Mouse (Mus musculus): Measurements from ENCODE around the gene Tfrc. TPM values are rescaled to one million over a fixed set of nuclear protein-coding genes. Genes with fewer than 3 reads are reported as not detected.
A peak's percentile ranks its signal among the peaks of the same experiment; 100 is the strongest.

Gene Tfrc
- polyA plus RNA-seq, 1 experiment from 2014 or later, result 35.6 TPM

GRCm38 (mm10) chr16:32595142-32595855 lies 13.4 kb upstream of the Tfrc start:
- no peak for ATAC-seq (replicated peaks)
- peaks cover 4% of the 10 kb centered on the region for H3K4me1 ChIP-seq

GRCm38 (mm10) chr16:32597909-32598381 lies 10.8 kb upstream of the Tfrc start:
- WGBS, result 27% methylated on average over 4 of the region's 4 CpGs
- H3K9me3 ChIP-seq, result no peaks in the 10 kb centered on the region
- H3K9ac ChIP-seq, result no peak overlapping the region
- H3K27ac ChIP-seq, result no peak overlapping the region
- no peaks in the 10 kb centered on the region for H3K36me3 ChIP-seq (replicated peaks)
- no peak overlapping the region for H3K4me2 ChIP-seq
- H3K4me1 ChIP-seq, result peaks cover 4% of the 10 kb centered on the region
- H3K27me3 ChIP-seq (replicated peaks), result no peaks in the 10 kb centered on the region
- no peak overlapping the region for H3K4me3 ChIP-seq
- no peak for ATAC-seq (replicated peaks)

More at GRCm38 (mm10) chr16:32595142-32595855, 13.4 kb upstream of the Tfrc start:
- Histone ChIP-seq H3K4me3 (no peak overlapping the region), H3K9ac (no peak overlapping the region), H3K36me3 (replicated peaks) (no peaks in the 10 kb centered on the region), H3K27ac (no peak overlapping the region), H3K27me3 (replicated peaks) (no peaks in the 10 kb centered on the region), H3K4me2 (no peak overlapping the region), H3K9me3 (no peaks in the 10 kb centered on the region)
- 86% methylated on average over 10 of the region's 10 CpGs for WGBS

- Histone ChIP-seq H3K27me3 (replicated peaks) (no peaks in the 10 kb centered on the region), H3K36me3 (replicated peaks) (no peaks in the 10 kb centered on the region), H3K27ac (no peak overlapping the region), H3K4me1 (peaks cover 4% of the 10 kb centered on the region), H3K9me3 (no peaks in the 10 kb centered on the region), H3K4me2 (no peak overlapping the region), H3K9ac (no peak overlapping the region), H3K4me3 (no peak overlapping the region)
- ATAC-seq (replicated peaks), result no peak
- WGBS, result 92% methylated on average over 1 of the region's 1 CpGs
These were observed 9.6 kb upstream of the Tfrc start for GRCm38 (mm10) chr16:32599151-32599550.

- Histone ChIP-seq H3K4me2 (no peak overlapping the region), H3K27ac (no peak overlapping the region), H3K27me3 (replicated peaks) (no peaks in the 10 kb centered on the region), H3K9me3 (no peaks in the 10 kb centered on the region), H3K4me3 (no peak overlapping the region), H3K36me3 (replicated peaks) (no peaks in the 10 kb centered on the region), H3K9ac (no peak overlapping the region), H3K4me1 (peaks cover 4% of the 10 kb centered on the region)
- WGBS, result 86% methylated on average over 3 of the region's 3 CpGs
- no peak for ATAC-seq (replicated peaks)
These were observed 6.5 kb upstream of the Tfrc start for GRCm38 (mm10) chr16:32602193-32602685.

GRCm38 (mm10) chr16:32607562-32608343 lies 967 bp upstream of the Tfrc start:
- no peaks in the 10 kb centered on the region for H3K9me3 ChIP-seq
- peak overlapping the region; percentile 98; the same call in 1 of the 2 replicates for H3K4me3 ChIP-seq
- H3K27me3 ChIP-seq (replicated peaks), result no peaks in the 10 kb centered on the region
- 52% methylated on average over 7 of the region's 7 CpGs for WGBS
- ATAC-seq (replicated peaks), result no peak
- H3K27ac ChIP-seq, result no peak overlapping the region
- H3K36me3 ChIP-seq (replicated peaks), result no peaks in the 10 kb centered on the region
- peaks cover 20% of the 10 kb centered on the region for H3K4me1 ChIP-seq
- H3K9ac ChIP-seq, result no peak overlapping the region
- H3K4me2 ChIP-seq, result peak overlapping the region; percentile 70

GRCm38 (mm10) chr16:32608344-32608711 lies 392 bp upstream of the Tfrc start:
- Histone ChIP-seq H3K4me1 (peaks cover 20% of the 10 kb centered on the region), H3K27me3 (replicated peaks) (no peaks in the 10 kb centered on the region), H3K4me2 (peak overlapping the region; percentile 70), H3K9me3 (no peaks in the 10 kb centered on the region), H3K27ac (peak overlapping the region; percentile 95), H3K4me3 (peak overlapping the region; percentile 98), H3K36me3 (replicated peaks) (no peaks in the 10 kb centered on the region), H3K9ac (peak overlapping the region; percentile 93)
- WGBS, result 11% methylated on average over 8 of the region's 8 CpGs
- no peak for ATAC-seq (replicated peaks)

- Histone ChIP-seq H3K4me1 (peaks cover 20% of the 10 kb centered on the region), H3K4me2 (peak overlapping the region; percentile 70), H3K27me3 (replicated peaks) (no peaks in the 10 kb centered on the region), H3K4me3 (peak overlapping the region; percentile 98), H3K9me3 (no peaks in the 10 kb centered on the region), H3K36me3 (replicated peaks) (0 out of 2 replicates have a peak, but pooled peaks cover under 1% of the 10 kb centered on the region), H3K27ac (peak overlapping the region; percentile 95), H3K9ac (peak overlapping the region; percentile 93)
- peak; percentile 12 for ATAC-seq (replicated peaks)
- 0% methylated on average over 14 of the region's 14 CpGs for WGBS
These were observed 670 bp downstream of the Tfrc start for GRCm38 (mm10) chr16:32609401-32609779.

GRCm38 (mm10) chr16:32610460-32611255 lies 1.9 kb downstream of the Tfrc start:
- Histone ChIP-seq H3K27ac (no peak overlapping the region), H3K4me2 (peak overlapping the region; percentile 70)

GRCm38 (mm10) chr16:32612052-32612451 lies 3.3 kb downstream of the Tfrc start:
- Histone ChIP-seq H3K36me3 (replicated peaks) (peaks cover 10% of the 10 kb centered on the region; the same call in 1 of the 2 replicates), H3K4me1 (peaks cover 20% of the 10 kb centered on the region), H3K27me3 (replicated peaks) (no peaks in the 10 kb centered on the region), H3K9ac (no peak overlapping the region), H3K4me3 (no peak overlapping the region), H3K9me3 (no peaks in the 10 kb centered on the region), H3K27ac (no peak overlapping the region), H3K4me2 (no peak overlapping the region)
- whole genome bisulfite sequencing, result 95% methylated on average over 1 of the region's 1 CpGs
- no peak for ATAC-seq (replicated peaks)

More at GRCm38 (mm10) chr16:32610460-32611255, 1.9 kb downstream of the Tfrc start:
- Histone ChIP-seq H3K4me1 (peaks cover 20% of the 10 kb centered on the region), H3K36me3 (replicated peaks) (0 out of 2 replicates have a peak, but pooled peaks cover 9% of the 10 kb centered on the region), H3K9me3 (no peaks in the 10 kb centered on the region), H3K4me3 (peak overlapping the region; percentile 98), H3K9ac (0 out of 2 replicates have a peak overlapping the region, but pooled peaks have one; percentile 93), H3K27me3 (replicated peaks) (no peaks in the 10 kb centered on the region)
- 75% methylated on average over 5 of the region's 5 CpGs for WGBS
- no peak for ATAC-seq (replicated peaks)

GRCm38 (mm10) chr16:32613269-32613834 lies 4.6 kb downstream of the Tfrc start:
- H3K4me1 ChIP-seq, result peaks cover 14% of the 10 kb centered on the region
- no peaks in the 10 kb centered on the region for H3K27me3 ChIP-seq (replicated peaks)
- no peak overlapping the region for H3K4me3 ChIP-seq
- H3K36me3 ChIP-seq (replicated peaks), result peaks cover 15% of the 10 kb centered on the region
- no peak for ATAC-seq (replicated peaks)
- H3K9me3 ChIP-seq, result no peaks in the 10 kb centered on the region
- 85% methylated on average over 3 of the region's 3 CpGs for WGBS
- no peak overlapping the region for H3K9ac ChIP-seq
- H3K4me2 ChIP-seq, result no peak overlapping the region
- H3K27ac ChIP-seq, result no peak overlapping the region

GRCm38 (mm10) chr16:32614047-32614446 lies 5.3 kb downstream of the Tfrc start:
- H3K4me2 ChIP-seq, result no peak overlapping the region
- no peak overlapping the region for H3K4me3 ChIP-seq
- WGBS, result 63% methylated on average over 4 of the region's 4 CpGs
- no peak overlapping the region for H3K27ac ChIP-seq
- no peaks in the 10 kb centered on the region for H3K27me3 ChIP-seq (replicated peaks)
- H3K9ac ChIP-seq, result no peak overlapping the region
- no peak for ATAC-seq (replicated peaks)
- H3K9me3 ChIP-seq, result no peaks in the 10 kb centered on the region
- H3K4me1 ChIP-seq, result peaks cover 14% of the 10 kb centered on the region
- H3K36me3 ChIP-seq (replicated peaks), result peaks cover 17% of the 10 kb centered on the region
